ENCODE assay signal across 9 mouse cellular contexts in the genomic region with DNA sequence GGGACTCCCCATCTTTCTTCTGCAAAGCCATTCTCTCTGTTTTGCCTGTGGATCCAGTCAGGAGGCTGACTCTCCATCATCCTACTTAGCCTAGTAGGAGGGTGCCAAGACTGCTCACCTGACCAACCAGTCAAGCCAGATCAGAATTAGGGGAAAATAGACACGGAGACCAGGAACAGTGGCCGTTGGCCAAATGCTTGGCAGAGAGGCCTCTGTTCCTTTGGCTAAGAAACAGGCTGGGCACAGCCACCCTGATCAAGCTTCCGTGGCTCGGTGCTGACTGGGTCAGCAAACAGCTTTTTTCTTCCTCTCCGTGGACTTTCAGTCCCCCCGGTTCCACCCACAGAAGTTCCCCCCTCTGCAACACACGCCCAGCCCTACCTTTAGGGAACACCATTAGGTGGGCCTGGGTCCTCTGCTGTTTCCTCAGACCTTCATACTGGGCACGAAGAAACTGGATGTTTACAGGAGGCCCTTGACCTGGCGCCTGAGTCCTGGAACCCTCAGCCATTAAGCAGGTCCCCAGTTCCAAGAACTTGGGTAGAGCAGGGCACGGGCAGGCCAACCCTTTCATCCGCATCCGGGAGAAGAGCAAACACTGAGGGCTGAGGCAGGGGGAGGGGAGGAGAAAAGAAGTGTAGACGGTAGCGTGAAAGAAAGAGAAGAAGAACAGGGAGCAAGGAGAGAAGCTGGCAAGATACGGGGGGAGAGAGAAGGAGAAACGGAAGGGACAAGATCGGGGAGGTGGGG. TPM values are rescaled to one million over a fixed set of nuclear protein-coding genes. Genes with fewer than 3 reads are reported as not detected.
DNase-seq lines count a peak whose midpoint lies in the region; ATAC-seq and TF ChIP-seq lines count a peak whose summit lies in the region.
"Had no signal": no experiment of that assay in that cellular context is flagged by ENCODE, and none has a peak within 500 bp of the region (broad histone marks: within the 10 kb centered on the region; RNA-seq: fewer than 3 reads in every experiment).

No protein-coding gene starts in this region.

- H3K4me3 ChIP-seq in embryonic facial prominence, embryonic 13.5 days, result 0 out of 2 replicates have a peak overlapping the region, but pooled peaks have one; percentile 3
- H3K4me3 ChIP-seq in hindbrain, embryonic 16.5 days (ENCODE audit: low read length), result no peak overlapping the region
- H3K4me3 ChIP-seq in limb, embryonic 11.5 days (ENCODE audit: low read depth, low read length), result no peak overlapping the region
- no peak overlapping the region for H3K4me3 ChIP-seq in neural tube, embryonic 13.5 days
- H3K4me3 ChIP-seq in left cerebral cortex, adult 2 months, result no peak overlapping the region

- 0 out of 2 replicates have a peak overlapping the region, but pooled peaks have one; percentile 1 for H3K9ac ChIP-seq in embryonic facial prominence, embryonic 13.5 days
- no peak overlapping the region for H3K9ac ChIP-seq in hindbrain, embryonic 16.5 days (ENCODE audit: low read depth, low read length)
- H3K9ac ChIP-seq in limb, embryonic 11.5 days (ENCODE audit: low read length), result no peak overlapping the region
- H3K9ac ChIP-seq in neural tube, embryonic 13.5 days, result no peak overlapping the region

- DNase-seq in layer of hippocampus, adult 11-12 months (ENCODE audit: low spot score), result peak; percentile 23
- DNase-seq in layer of hippocampus, adult 9-10 months (ENCODE audit: low spot score), result no peak
- peak; percentile 71 for DNase-seq in adipocyte (ENCODE audit: low spot score)
- no peak for DNase-seq in limb, embryonic 11.5 days (ENCODE audit: low spot score)
- no peak for DNase-seq in left cerebral cortex, adult 2 months (ENCODE audit: extremely low spot score in 1 of 2, low spot score in 2 of 2)

- no peaks in the 10 kb centered on the region for H3K27me3 ChIP-seq in embryonic facial prominence, embryonic 13.5 days
- H3K27me3 ChIP-seq in hindbrain, embryonic 16.5 days (replicated peaks; ENCODE audit: control insufficient read depth, insufficient read depth, low read length), result no peaks in the 10 kb centered on the region
- peaks cover 4% of the 10 kb centered on the region; the same call in 1 of the 2 replicates for H3K27me3 ChIP-seq in limb, embryonic 11.5 days (ENCODE audit: control insufficient read depth, insufficient read depth, low read length)
- H3K27me3 ChIP-seq in neural tube, embryonic 13.5 days, result peaks cover 10% of the 10 kb centered on the region

- no peaks in the 10 kb centered on the region for H3K9me3 ChIP-seq in embryonic facial prominence, embryonic 13.5 days
- no peaks in the 10 kb centered on the region for H3K9me3 ChIP-seq in hindbrain, embryonic 16.5 days (ENCODE audit: control insufficient read depth, low read length)
- H3K9me3 ChIP-seq in limb, embryonic 11.5 days (ENCODE audit: control insufficient read depth, low read length), result no peaks in the 10 kb centered on the region
- H3K9me3 ChIP-seq in neural tube, embryonic 13.5 days, result no peaks in the 10 kb centered on the region

- no peaks in the 10 kb centered on the region for H3K36me3 ChIP-seq in embryonic facial prominence, embryonic 13.5 days
- H3K36me3 ChIP-seq in hindbrain, embryonic 16.5 days (ENCODE audit: control insufficient read depth, insufficient read depth, low read length), result no peaks in the 10 kb centered on the region
- H3K36me3 ChIP-seq in limb, embryonic 11.5 days (ENCODE audit: control insufficient read depth, insufficient read depth, low read length), result no peaks in the 10 kb centered on the region
- H3K36me3 ChIP-seq in neural tube, embryonic 13.5 days, result no peaks in the 10 kb centered on the region

- TF ChIP-seq CTCF in left cerebral cortex, adult 2 months (IDR thresholded peaks at IDR 0.05), result no peak

- peaks cover 44% of the 10 kb centered on the region for H3K4me1 ChIP-seq in embryonic facial prominence, embryonic 13.5 days
- peaks cover 4% of the 10 kb centered on the region; the same call in 1 of the 2 replicates for H3K4me1 ChIP-seq in hindbrain, embryonic 16.5 days (ENCODE audit: control insufficient read depth, insufficient read depth, low read depth, low read length)
- peaks cover 13% of the 10 kb centered on the region for H3K4me1 ChIP-seq in limb, embryonic 11.5 days (ENCODE audit: control insufficient read depth, insufficient read depth, low read length)
- peaks cover 26% of the 10 kb centered on the region for H3K4me1 ChIP-seq in neural tube, embryonic 13.5 days (replicated peaks)

- peak overlapping the region; percentile 46 for H3K4me2 ChIP-seq in embryonic facial prominence, embryonic 13.5 days
- H3K4me2 ChIP-seq in hindbrain, embryonic 16.5 days (ENCODE audit: low read length), result peak overlapping the region; percentile 0
- peak overlapping the region; percentile 29 for H3K4me2 ChIP-seq in limb, embryonic 11.5 days (ENCODE audit: low read depth, severe bottlenecking)
- peak overlapping the region; percentile 24 for H3K4me2 ChIP-seq in neural tube, embryonic 13.5 days

- H3K27ac ChIP-seq in embryonic facial prominence, embryonic 13.5 days, result no peak overlapping the region; the same call in 1 of the 2 replicates
- H3K27ac ChIP-seq in hindbrain, embryonic 16.5 days (ENCODE audit: low read depth, low read length), result no peak overlapping the region
- no peak overlapping the region for H3K27ac ChIP-seq in limb, embryonic 11.5 days (replicated peaks; ENCODE audit: low read depth, low read length)
- H3K27ac ChIP-seq in neural tube, embryonic 13.5 days (replicated peaks), result no peak overlapping the region
- no peak overlapping the region for H3K27ac ChIP-seq in left cerebral cortex, adult 2 months

- WGBS in embryonic facial prominence, embryonic 13.5 days, result 39% methylated on average over 17 of the region's 17 CpGs
- 38% methylated on average over 17 of the region's 17 CpGs for WGBS in hindbrain, embryonic 16.5 days
- 37% methylated on average over 17 of the region's 17 CpGs for WGBS in limb, embryonic 11.5 days
- WGBS in neural tube, embryonic 13.5 days, result 38% methylated on average over 17 of the region's 17 CpGs

- intact Hi-C loops in left cerebral cortex, adult 2 months (cut with DNase I), result no loop called here

- ATAC-seq in embryonic facial prominence, embryonic 13.5 days (ENCODE audit: insufficient number of reproducible peaks, insufficient read depth, low FRiP score, low TSS enrichment, low read depth), result no peak
- ATAC-seq in hindbrain, embryonic 16.5 days, result peak; percentile 73
- no peak for ATAC-seq in limb, embryonic 11.5 days (ENCODE audit: insufficient number of reproducible peaks, low FRiP score, low TSS enrichment, low read depth)
- ATAC-seq in neural tube, embryonic 13.5 days (ENCODE audit: low read depth), result no peak

RNA-seq across cellular contexts. Expression of gene D630039A03Rik, which starts 0.7 kb away (rescaled TPM):
- 0.18 TPM in 1 of 2 replicates, not detected in the other for polyA plus RNA-seq in embryonic facial prominence, embryonic 13.5 days (2015; fragmentation: Nextera tagmentation; extraction: Ambion mirVana)
- polyA plus RNA-seq in hindbrain, embryonic 16.5 days (2015; fragmentation: Nextera tagmentation; extraction: Ambion mirVana), result 0.10 and 0.30 TPM in 2 replicates
- polyA plus RNA-seq in limb, embryonic 11.5 days (2014; fragmentation: Nextera tagmentation; extraction: Ambion mirVana), result 0.17 and 0.23 TPM in 2 replicates
- 0.23 and 0.35 TPM in 2 replicates for polyA plus RNA-seq in neural tube, embryonic 13.5 days (2015; fragmentation: Nextera tagmentation; extraction: Ambion mirVana)
- under 1 TPM; 0.27 to 0.42 TPM for total RNA-seq in left cerebral cortex, adult 2 months (2021)
- total RNA-seq: gastrocnemius, postnatal 36 days had no signal

RNA-seq across cellular contexts. Expression of gene Txn1, which starts 40.8 kb away (rescaled TPM):
- 403 and 406 TPM in 2 replicates for polyA plus RNA-seq in embryonic facial prominence, embryonic 13.5 days (2015; fragmentation: Nextera tagmentation; extraction: Ambion mirVana)
- polyA plus RNA-seq in hindbrain, embryonic 16.5 days (2015; fragmentation: Nextera tagmentation; extraction: Ambion mirVana), result 283 and 334 TPM in 2 replicates
- 451 and 453 TPM in 2 replicates for polyA plus RNA-seq in limb, embryonic 11.5 days (2014; fragmentation: Nextera tagmentation; extraction: Ambion mirVana)
- polyA plus RNA-seq in neural tube, embryonic 13.5 days (2015; fragmentation: Nextera tagmentation; extraction: Ambion mirVana), result 295 and 303 TPM in 2 replicates
- 100 to 1,000 TPM in 1 of 2 experiments, 10 to 100 TPM in 1; 96.7 to 102 TPM for total RNA-seq in left cerebral cortex, adult 2 months (2021)

Comparison
In these comparisons a context has a peak if more than half of its experiments do, and no peak if none do; other contexts are left out.
1. DNase-seq: peak in layer of hippocampus, adult 11-12 months (single experiment) and adipocyte (single experiment); none in layer of hippocampus, adult 9-10 months (single experiment), limb, embryonic 11.5 days (single experiment) and left cerebral cortex, adult 2 months (0 of 2).
2. Peak in every context shown above with its lines, with median percentiles within 50 percentile points of each other: H3K4me2 ChIP-seq.